Mouse (Mus musculus) kidney, adult 2 months (tissue): ENCODE data around the gene Lfng. TPM values are rescaled to one million over a fixed set of nuclear protein-coding genes. Genes with fewer than 3 reads are reported as not detected.
A peak's percentile ranks its signal among the peaks of the same experiment; 100 is the strongest.

Source experiments
- DNase-seq: peaks from one replicate; pipeline ENCODE4 v3.0.0; 2021
- H3K27ac ChIP-seq: fragments of 200-500 bp; 2 replicates; pipeline ENCODE4 v1.5.1; 2012; ENCODE audit warnings: low read depth, low read length, control low read depth, inconsistent platforms; ENCODE audit not compliant: insufficient read depth
- H3K27me3 ChIP-seq: fragments of 200-500 bp; replicated peaks from 2 replicates; pipeline ENCODE4 v1.6.1; 2012; ENCODE audit warnings: mild to moderate bottlenecking, moderate library complexity, low read length, inconsistent platforms; ENCODE audit not compliant: control insufficient read depth, insufficient read depth
- H3K36me3 ChIP-seq: fragments of 200-500 bp; 2 replicates; pipeline ENCODE4 v1.6.1; 2012; ENCODE audit warnings: mild to moderate bottlenecking, moderate library complexity, low read length, inconsistent platforms; ENCODE audit not compliant: control insufficient read depth, insufficient read depth
- H3K4me1 ChIP-seq: fragments of 200-500 bp; 2 replicates; pipeline ENCODE4 v1.6.1; 2011; ENCODE audit warnings: low read length; ENCODE audit not compliant: control insufficient read depth, insufficient read depth
- H3K4me3 ChIP-seq: fragments of 200-500 bp; 2 replicates; pipeline ENCODE4 v1.5.1; 2011; ENCODE audit warnings: mild to moderate bottlenecking, low read depth, low read length, control low read depth; ENCODE audit not compliant: insufficient read depth
- CTCF ChIP-seq: fragments of 200-500 bp; conservative IDR thresholded peaks from 2 replicates; pipeline ENCODE4 v1.5.1; 2011; ENCODE audit warnings: low read depth, mild to moderate bottlenecking, control low read depth, low read length, moderate library complexity, mixed read lengths; ENCODE audit not compliant: insufficient read depth, insufficient read length
- POLR2A ChIP-seq: fragments of 200-500 bp; IDR thresholded peaks from one replicate; pipeline ENCODE4 v1.6.1; 2011; ENCODE audit warnings: low read depth, low read length, control low read depth
- WGBS: fragments of 180-500 bp; shearing (Covaris S2); methylation state at CpG from one replicate; pipeline ENCODE4 v1.1.7; 2018; 5-methylcytosine and 5-hydroxymethylcytosine counted together
- polyA plus RNA-seq: library from polyadenylated mRNA; depleted of rRNA; stranded (reverse); fragments of >200 nt; gene quantifications from 2 replicates; pipeline ENCODE4 v1.2.3, GENCODE M21; 2012

Gene Lfng
- polyA plus RNA-seq, 1 experiment: 43.3 TPM

GRCm38 (mm10) chr5:140594846-140595245 lies 12.3 kb upstream of the Lfng start:
- Histone ChIP-seq H3K4me1 (0 out of 2 replicates have a peak, but pooled peaks cover 3% of the 10 kb centered on the region), H3K36me3 (no peaks in the 10 kb centered on the region), H3K27me3 (no peaks in the 10 kb centered on the region), H3K27ac (no peak overlapping the region), H3K4me3 (no peak overlapping the region)
- TF ChIP-seq CTCF: no peak
- TF ChIP-seq POLR2A: no peak
- no peak for DNase-seq
- 89% methylated on average over 5 of the region's 5 CpGs for WGBS

- TF ChIP-seq CTCF (no peak), POLR2A (no peak)
- Histone ChIP-seq H3K27ac (peak overlapping the region; percentile 67), H3K4me1 (0 out of 2 replicates have a peak, but pooled peaks cover 3% of the 10 kb centered on the region), H3K27me3 (no peaks in the 10 kb centered on the region), H3K4me3 (no peak overlapping the region), H3K36me3 (no peaks in the 10 kb centered on the region)
- no peak for DNase-seq
- WGBS: 44% methylated on average over 3 of the region's 3 CpGs
Measured at GRCm38 (mm10) chr5:140596426-140596825, 10.7 kb upstream of the Lfng start.

- DNase-seq: peak; percentile 89
- 59% methylated on average over 18 of the region's 18 CpGs for whole genome bisulfite sequencing
- peak overlapping the region; percentile 67 for H3K27ac ChIP-seq
- no peaks in the 10 kb centered on the region for H3K36me3 ChIP-seq
- 0 out of 2 replicates have a peak, but pooled peaks cover 3% of the 10 kb centered on the region for H3K4me1 ChIP-seq
- TF ChIP-seq CTCF (no peak), POLR2A (no peak)
- H3K27me3 ChIP-seq: no peaks in the 10 kb centered on the region
- no peak overlapping the region for H3K4me3 ChIP-seq
Measured at GRCm38 (mm10) chr5:140596927-140597588, 10.1 kb upstream of the Lfng start.

GRCm38 (mm10) chr5:140597787-140598186 lies 9.3 kb upstream of the Lfng start:
- H3K4me1 ChIP-seq: 0 out of 2 replicates have a peak, but pooled peaks cover 3% of the 10 kb centered on the region
- DNase-seq: no peak
- H3K36me3 ChIP-seq: no peaks in the 10 kb centered on the region
- WGBS: 77% methylated on average over 4 of the region's 4 CpGs
- no peak for TF ChIP-seq POLR2A
- TF ChIP-seq CTCF: no peak
- H3K27ac ChIP-seq: no peak overlapping the region
- H3K27me3 ChIP-seq: no peaks in the 10 kb centered on the region
- H3K4me3 ChIP-seq: no peak overlapping the region

- Histone ChIP-seq H3K27ac (no peak overlapping the region), H3K4me1 (0 out of 2 replicates have a peak, but pooled peaks cover 3% of the 10 kb centered on the region), H3K4me3 (no peak overlapping the region), H3K36me3 (no peaks in the 10 kb centered on the region), H3K27me3 (no peaks in the 10 kb centered on the region)
- DNase-seq: peak; percentile 54
- TF ChIP-seq POLR2A: no peak
- no peak for TF ChIP-seq CTCF
- 38% methylated on average over 5 of the region's 5 CpGs for WGBS
Measured at GRCm38 (mm10) chr5:140599939-140600338, 7.2 kb upstream of the Lfng start.

GRCm38 (mm10) chr5:140601712-140602111 lies 5.4 kb upstream of the Lfng start:
- WGBS: 56% methylated on average over 12 of the region's 12 CpGs

GRCm38 (mm10) chr5:140602540-140602939 lies 4.6 kb upstream of the Lfng start:
- no peak for DNase-seq
- no peaks in the 10 kb centered on the region for H3K27me3 ChIP-seq
- TF ChIP-seq CTCF: no peak
- no peak for TF ChIP-seq POLR2A
- H3K4me3 ChIP-seq: no peak overlapping the region
- no peak overlapping the region for H3K27ac ChIP-seq
- 45% methylated on average over 2 of the region's 2 CpGs for WGBS
- H3K36me3 ChIP-seq: no peaks in the 10 kb centered on the region
- H3K4me1 ChIP-seq: no peaks in the 10 kb centered on the region

More at GRCm38 (mm10) chr5:140601712-140602111, 5.4 kb upstream of the Lfng start:
- Histone ChIP-seq H3K4me1 (no peaks in the 10 kb centered on the region), H3K4me3 (no peak overlapping the region), H3K36me3 (no peaks in the 10 kb centered on the region), H3K27ac (no peak overlapping the region), H3K27me3 (no peaks in the 10 kb centered on the region)
- no peak for DNase-seq
- no peak for TF ChIP-seq CTCF
- no peak for TF ChIP-seq POLR2A

GRCm38 (mm10) chr5:140604386-140604785 lies 2.7 kb upstream of the Lfng start:
- no peaks in the 10 kb centered on the region for H3K36me3 ChIP-seq
- no peaks in the 10 kb centered on the region for H3K4me1 ChIP-seq
- no peaks in the 10 kb centered on the region for H3K27me3 ChIP-seq
- H3K4me3 ChIP-seq: no peak overlapping the region
- TF ChIP-seq CTCF (no peak), POLR2A (no peak)
- WGBS: 39% methylated on average over 8 of the region's 8 CpGs
- no peak overlapping the region for H3K27ac ChIP-seq
- DNase-seq: no peak
